In the genomic region with DNA sequence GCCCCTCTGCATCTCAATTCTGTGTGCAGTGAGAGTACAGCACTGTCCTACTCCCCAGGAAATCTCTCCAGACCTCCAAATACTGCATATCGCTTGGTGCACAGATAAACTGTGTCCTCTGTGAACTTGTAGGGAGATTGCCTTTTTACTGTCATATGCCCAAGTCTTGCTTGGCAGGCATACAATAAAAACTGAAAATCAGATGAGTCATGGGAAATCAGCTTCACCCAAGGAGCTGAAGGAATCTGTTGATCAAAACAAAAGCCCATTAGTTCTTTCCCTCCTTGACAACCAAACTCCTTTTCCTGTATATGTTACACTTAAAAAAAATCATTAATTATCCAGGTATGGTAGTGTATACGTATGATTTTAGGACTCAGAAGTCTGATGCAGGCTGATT, we compare ENCODE assay signal across 27 mouse cellular contexts. TPM values are rescaled to one million over a fixed set of nuclear protein-coding genes. Genes with fewer than 3 reads are reported as not detected.
A peak's percentile ranks its signal among the peaks of the same experiment; 100 is the strongest.
DNase-seq lines count a peak whose midpoint lies in the region; ATAC-seq lines count a peak whose summit lies in the region.
"Had no signal": no experiment of that assay in that cellular context is flagged by ENCODE, and none has a peak within 500 bp of the region (broad histone marks: within the 10 kb centered on the region; RNA-seq: fewer than 3 reads in every experiment).

No protein-coding gene starts in this region.

- WGBS in kidney, embryonic 15.5 days: 84% methylated on average over 2 of the region's 2 CpGs

- intact Hi-C loops in heart, postnatal 36 days (cut with DNase I): no loop called here

- H3K9ac ChIP-seq in kidney, embryonic 15.5 days: no peak overlapping the region
- H3K9ac ChIP-seq: embryonic facial prominence, embryonic 12.5 days; hindbrain, embryonic 12.5 days; limb, embryonic 13.5 days; liver, embryonic 14.5 days; midbrain, embryonic 15.5 days had no signal

- no peak overlapping the region for H3K27ac ChIP-seq in kidney, embryonic 15.5 days
- H3K27ac ChIP-seq: embryonic facial prominence, embryonic 12.5 days; hindbrain, embryonic 12.5 days; limb, embryonic 13.5 days; liver, embryonic 14.5 days; midbrain, embryonic 15.5 days had no signal

- no peaks in the 10 kb centered on the region for H3K4me1 ChIP-seq in kidney, embryonic 15.5 days
- H3K4me1 ChIP-seq: embryonic facial prominence, embryonic 12.5 days; hindbrain, embryonic 12.5 days; limb, embryonic 13.5 days; midbrain, embryonic 15.5 days had no signal

- no peak for ATAC-seq in kidney, embryonic 15.5 days (replicated peaks; ENCODE audit: low FRiP score)
- ATAC-seq: activated CD4-positive, CD25-positive, alpha-beta regulatory T cell, adult 4 months; forebrain, embryonic 16.5 days; lung, postnatal 0 days; midbrain, embryonic 15.5 days; Patski had no signal

- no peak overlapping the region for H3K4me2 ChIP-seq in kidney, embryonic 15.5 days
- H3K4me2 ChIP-seq: embryonic facial prominence, embryonic 12.5 days; hindbrain, embryonic 12.5 days; limb, embryonic 13.5 days; midbrain, embryonic 15.5 days had no signal

- H3K4me3 ChIP-seq in kidney, embryonic 15.5 days (replicated peaks): no peak overlapping the region
- H3K4me3 ChIP-seq: embryonic facial prominence, embryonic 12.5 days; erythroblast, embryonic 14.5 days; hindbrain, embryonic 12.5 days; limb, embryonic 13.5 days; megakaryocyte, embryonic 14.5 days; midbrain, embryonic 15.5 days had no signal

- no peaks in the 10 kb centered on the region for H3K9me3 ChIP-seq in kidney, embryonic 15.5 days (replicated peaks)
- H3K9me3 ChIP-seq: embryonic facial prominence, embryonic 12.5 days; hindbrain, embryonic 12.5 days; limb, embryonic 13.5 days; midbrain, embryonic 15.5 days had no signal

- H3K27me3 ChIP-seq in kidney, embryonic 15.5 days: no peaks in the 10 kb centered on the region
- H3K27me3 ChIP-seq: embryonic facial prominence, embryonic 12.5 days; hindbrain, embryonic 12.5 days; limb, embryonic 13.5 days; midbrain, embryonic 15.5 days had no signal

- peak; percentile 49 to 62 for DNase-seq in heart, adult 18-20 months
- no peak for DNase-seq in heart, postnatal 36 days
- peak; percentile 2 to 22 for DNase-seq in kidney, postnatal 36 days
- DNase-seq in 3134 (ENCODE audit: extremely low read depth, insufficient read length, low spot score): peak; percentile 12
- DNase-seq in NIH3T3 (ENCODE audit: low read depth): peak; percentile 72
- no peak for DNase-seq in cerebellum, adult 8-10 months
- DNase-seq in embryo, embryonic 10.5 days (ENCODE audit: low spot score): no peak
- DNase-seq: cerebellum, adult 9-11 months; kidney, adult 18-20 months; layer of hippocampus, postnatal 36 days; retina, postnatal 1 day; thymus, postnatal 14 days had no signal

- H3K36me3 ChIP-seq in kidney, embryonic 15.5 days: no peaks in the 10 kb centered on the region
- H3K36me3 ChIP-seq: embryonic facial prominence, embryonic 12.5 days; hindbrain, embryonic 12.5 days; limb, embryonic 13.5 days; midbrain, embryonic 15.5 days had no signal

RNA-seq across cellular contexts. Expression of a gene that starts 31.7 kb away (rescaled TPM):
- total RNA-seq in heart, adult 18-20 months (2021): not detected
- total RNA-seq in heart, postnatal 36 days (2021): not detected
- 61.8 and 160 TPM in 2 replicates for polyA plus RNA-seq in kidney, embryonic 15.5 days (2015; fragmentation: Nextera tagmentation; extraction: Ambion mirVana)
- total RNA-seq: layer of hippocampus, adult 18-20 months; layer of hippocampus, postnatal 36 days; left cerebral cortex, postnatal 14 days; neutrophil, adult 5-6 weeks had no signal
- polyA plus RNA-seq: activated CD4-positive, CD25-positive, alpha-beta regulatory T cell, adult 4 months; embryonic facial prominence, embryonic 12.5 days; erythroblast, embryonic 14.5 days; forebrain, embryonic 16.5 days; limb, embryonic 13.5 days; midbrain, embryonic 15.5 days had no signal

RNA-seq across cellular contexts. Expression of a gene that starts 32.2 kb away (rescaled TPM):
- total RNA-seq in heart, adult 18-20 months (2021): 10 to 100 TPM; 43.9 to 47.8 TPM
- total RNA-seq in heart, postnatal 36 days (2021): 10 to 100 TPM; 54.7 to 59.1 TPM
- polyA plus RNA-seq in kidney, embryonic 15.5 days (2015; fragmentation: Nextera tagmentation; extraction: Ambion mirVana): 43.7 and 45.2 TPM in 2 replicates

RNA-seq across cellular contexts. Expression of a gene that starts 59.8 kb away (rescaled TPM):
- total RNA-seq in heart, adult 18-20 months (2021): 10 to 100 TPM; 60.9 to 62.9 TPM
- 10 to 100 TPM; 56.8 to 65.7 TPM for total RNA-seq in heart, postnatal 36 days (2021)
- 28.8 and 29.9 TPM in 2 replicates for polyA plus RNA-seq in kidney, embryonic 15.5 days (2015; fragmentation: Nextera tagmentation; extraction: Ambion mirVana)
- polyA plus RNA-seq: erythroblast, embryonic 14.5 days had no signal

Comparison
In these comparisons a context has a peak if more than half of its experiments do, and no peak if none do; other contexts are left out.
1. DNase-seq: peak in heart, adult 18-20 months (2 of 2), kidney, postnatal 36 days (2 of 2), 3134 (single experiment) and NIH3T3 (single experiment); none in heart, postnatal 36 days (0 of 2), cerebellum, adult 8-10 months (single experiment) and embryo, embryonic 10.5 days (single experiment).